Mouse (Mus musculus) midbrain, postnatal 0 days (tissue): Measurements from ENCODE around the gene Timd4. TPM values are rescaled to one million over a fixed set of nuclear protein-coding genes. Genes with fewer than 3 reads are reported as not detected.

ENCODE experiments used
- ATAC-seq: fragments of 200-750 bp; cut with Nextera tagmentation; 2 replicates; pipeline ENCODE4 v1.8.0; 2017; ENCODE audit warnings: moderate number of reproducible peaks, mild to moderate bottlenecking, moderate TSS enrichment, moderate library complexity; ENCODE audit not compliant: low FRiP score
- DNase-seq: peaks from one replicate; pipeline ENCODE4 v3.0.0-alpha.2; 2015; ENCODE audit warnings: low spot score
- H3K27ac ChIP-seq: fragments of 300-500 bp; sonication (generic); 2 replicates; pipeline ENCODE4 v1.5.1; 2014; ENCODE audit warnings: low read depth, mild to moderate bottlenecking, low read length, mixed read lengths
- H3K27me3 ChIP-seq: fragments of 300-500 bp; sonication (generic); 2 replicates; pipeline ENCODE4 v1.6.1; 2014; ENCODE audit warnings: low read length, control low read depth, mixed read lengths; ENCODE audit not compliant: insufficient read depth
- H3K36me3 ChIP-seq: fragments of 300-500 bp; sonication (generic); 2 replicates; pipeline ENCODE4 v1.6.1; 2014; ENCODE audit warnings: low read length, control low read depth, mixed read lengths; ENCODE audit not compliant: insufficient read depth
- H3K4me1 ChIP-seq: fragments of 300-500 bp; sonication (generic); 2 replicates; pipeline ENCODE4 v1.6.1; 2014; ENCODE audit warnings: mild to moderate bottlenecking, control low read depth, antibody characterized with exemption, low read length, mixed read lengths; ENCODE audit not compliant: insufficient read depth
- H3K4me2 ChIP-seq: fragments of 300-500 bp; sonication (generic); 2 replicates; pipeline ENCODE4 v1.6.1; 2014; ENCODE audit warnings: low read depth, mild to moderate bottlenecking, low read length, mixed read lengths; ENCODE audit not compliant: poor library complexity, severe bottlenecking
- H3K4me3 ChIP-seq: fragments of 300-500 bp; sonication (generic); 2 replicates; pipeline ENCODE4 v1.5.1; 2014; ENCODE audit warnings: low read depth, mild to moderate bottlenecking, low read length, moderate library complexity
- H3K9ac ChIP-seq: fragments of 300-500 bp; sonication (generic); replicated peaks from 2 replicates; pipeline ENCODE4 v1.6.1; 2014; ENCODE audit warnings: mild to moderate bottlenecking, low read length, moderate library complexity, mixed read lengths; ENCODE audit not compliant: poor library complexity, severe bottlenecking
- H3K9me3 ChIP-seq: fragments of 300-500 bp; sonication (generic); 2 replicates; pipeline ENCODE4 v1.6.1; 2016; ENCODE audit warnings: low read length, control low read depth
- CTCF ChIP-seq: IDR thresholded peaks from 2 replicates; pipeline ENCODE4 v1.5.1; 2016; ENCODE audit warnings: antibody characterized with exemption, mild to moderate bottlenecking
- WGBS: fragments of 180-500 bp; shearing (Covaris S2); extraction: QIAGEN DNeasy Blood & Tissue Kit; methylation state at CpG from one replicate; pipeline ENCODE4 v1.1.7; 2014; 5-methylcytosine and 5-hydroxymethylcytosine counted together
- polyA plus RNA-seq: library from polyadenylated mRNA; unstranded; fragments of >200 nt; fragmentation: Nextera tagmentation; extraction: Ambion mirVana; gene quantifications from 2 replicates; pipeline ENCODE4 v1.2.1, GENCODE M21; 2015
- total RNA-seq: library from RNA; depleted of rRNA; stranded (reverse); fragments of >200 nt; gene quantifications from 2 replicates; pipeline ENCODE4 v1.2.3, GENCODE M21; 2014; rRNA removed

Timd4 gene
- not detected in 2 replicates for total RNA-seq
- 0.22 and 0.32 TPM in 2 replicates for polyA plus RNA-seq

GRCm38 (mm10) chr11:46810511-46810910 is at the start of gene Timd4:
TSS of gene Timd4 (plus strand) at chr11:46810800.
- Histone ChIP-seq H3K4me1 (no peaks in the 10 kb centered on the region), H3K27ac (no peak within 1 kb of the TSS), H3K27me3 (no peaks in the 10 kb centered on the region), H3K4me3 (no peak within 1 kb of the TSS), H3K9ac (no peak within 1 kb of the TSS), H3K4me2 (no peak within 1 kb of the TSS), H3K36me3 (no peaks in the 10 kb centered on the region), H3K9me3 (no peaks in the 10 kb centered on the region)
- TF ChIP-seq CTCF, result no peak
- DNase-seq (no peak), ATAC-seq (no peak)
- WGBS, result 90% methylated on average over 5 of the region's 5 CpGs

GRCm38 (mm10) chr11:46776879-46777278 is 33.7 kb upstream of the Timd4 start:
- WGBS, result 71% methylated on average over 3 of the region's 3 CpGs
- Histone ChIP-seq H3K36me3 (no peaks in the 10 kb centered on the region), H3K4me1 (no peaks in the 10 kb centered on the region), H3K27ac (no peak overlapping the region), H3K9ac (no peak overlapping the region), H3K9me3 (no peaks in the 10 kb centered on the region), H3K4me3 (no peak overlapping the region), H3K27me3 (no peaks in the 10 kb centered on the region), H3K4me2 (no peak overlapping the region)
- no peak for DNase-seq
- no peak for ATAC-seq
- no peak for TF ChIP-seq CTCF

- H3K4me1 ChIP-seq, result no peaks in the 10 kb centered on the region
- TF ChIP-seq CTCF, result peak; percentile 14; the same call in 1 of the 2 replicates
- H3K9me3 ChIP-seq, result no peaks in the 10 kb centered on the region
- no peaks in the 10 kb centered on the region for H3K36me3 ChIP-seq
- no peak for DNase-seq
- no peaks in the 10 kb centered on the region for H3K27me3 ChIP-seq
- 88% methylated on average over 2 of the region's 2 CpGs for WGBS
- H3K27ac ChIP-seq, result no peak overlapping the region
- H3K4me3 ChIP-seq, result no peak overlapping the region
- no peak overlapping the region for H3K9ac ChIP-seq
- no peak overlapping the region for H3K4me2 ChIP-seq
- ATAC-seq, result no peak
These were observed 30.8 kb upstream of the Timd4 start for GRCm38 (mm10) chr11:46779811-46780210.

GRCm38 (mm10) chr11:46804440-46804839 is 6.2 kb upstream of the Timd4 start:
- whole genome bisulfite sequencing, result 91% methylated on average over 2 of the region's 2 CpGs
- no peaks in the 10 kb centered on the region for H3K4me1 ChIP-seq
- H3K4me2 ChIP-seq, result no peak overlapping the region
- ATAC-seq (no peak), DNase-seq (no peak)
- H3K4me3 ChIP-seq, result no peak overlapping the region
- no peaks in the 10 kb centered on the region for H3K9me3 ChIP-seq
- no peak overlapping the region for H3K27ac ChIP-seq
- TF ChIP-seq CTCF, result no peak
- H3K9ac ChIP-seq, result no peak overlapping the region
- no peaks in the 10 kb centered on the region for H3K36me3 ChIP-seq
- no peaks in the 10 kb centered on the region for H3K27me3 ChIP-seq

GRCm38 (mm10) chr11:46817692-46818091 is 7.1 kb downstream of the Timd4 start:
- 89% methylated on average over 5 of the region's 5 CpGs for WGBS
- no peak overlapping the region for H3K4me3 ChIP-seq
- H3K9me3 ChIP-seq, result no peaks in the 10 kb centered on the region
- TF ChIP-seq CTCF, result no peak
- ATAC-seq, result no peak
- DNase-seq, result no peak
- no peaks in the 10 kb centered on the region for H3K27me3 ChIP-seq
- H3K4me1 ChIP-seq, result no peaks in the 10 kb centered on the region
- H3K9ac ChIP-seq, result no peak overlapping the region
- no peaks in the 10 kb centered on the region for H3K36me3 ChIP-seq
- no peak overlapping the region for H3K27ac ChIP-seq
- H3K4me2 ChIP-seq, result no peak overlapping the region

- H3K9me3 ChIP-seq, result no peaks in the 10 kb centered on the region
- H3K27me3 ChIP-seq, result no peaks in the 10 kb centered on the region
- H3K4me2 ChIP-seq, result no peak overlapping the region
- no peak for TF ChIP-seq CTCF
- H3K27ac ChIP-seq, result no peak overlapping the region
- H3K36me3 ChIP-seq, result no peaks in the 10 kb centered on the region
- no peaks in the 10 kb centered on the region for H3K4me1 ChIP-seq
- no peak for DNase-seq
- no peak overlapping the region for H3K4me3 ChIP-seq
- H3K9ac ChIP-seq, result no peak overlapping the region
- no peak for ATAC-seq
- 83% methylated on average over 4 of the region's 4 CpGs for WGBS
These were observed 9.3 kb downstream of the Timd4 start for GRCm38 (mm10) chr11:46819930-46820329.
